Mouse (Mus musculus): ENCODE data around the gene Ascc2.

DNA sequence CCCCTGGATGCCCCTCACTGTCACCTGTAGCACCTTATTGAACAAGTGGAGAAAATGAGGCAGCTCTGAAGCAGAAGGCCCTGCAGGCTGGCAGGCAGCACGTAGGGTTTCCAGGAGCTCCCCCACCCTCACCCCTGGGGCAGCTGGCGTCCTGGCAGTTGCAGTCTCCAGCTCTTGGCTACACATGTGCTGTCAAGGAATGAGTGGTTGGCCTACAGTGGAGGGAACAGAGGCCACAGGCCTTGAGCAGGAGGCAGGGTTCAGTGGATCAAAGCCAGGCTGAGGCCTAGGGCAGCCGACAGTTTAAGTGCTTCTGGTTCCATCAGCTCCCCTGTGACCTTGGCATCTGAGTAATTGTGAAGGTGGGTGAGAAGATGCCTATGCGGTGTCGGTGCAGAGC lies 93.4 kb downstream of the Ascc2 start:
- TF ChIP-seq CTCF (IDR thresholded peaks at IDR 0.05; ENCODE audit: low read depth, low read length) (no peak), EP300 (IDR thresholded peaks at IDR 0.05; ENCODE audit: insufficient read depth, low read depth, low read length) (no peak), POLR2A (IDR thresholded peaks at IDR 0.05; ENCODE audit: insufficient read depth, low read length) (no peak)

All from ES-Bruce4 (cell line).